Mouse (Mus musculus) CH12.LX (cell line): ENCODE measurements around the gene Nub1. TPM values are rescaled to one million over a fixed set of nuclear protein-coding genes. Genes with fewer than 3 reads are reported as not detected.

Experiments
- DNase-seq: peaks from one replicate; pipeline ENCODE4 v3.0.0-alpha.2; 2013; ENCODE audit errors: extremely low read depth
- H3K27ac ChIP-seq: 2 replicates; pipeline ENCODE4 v1.5.1; 2012; ENCODE audit warnings: low read depth, mild to moderate bottlenecking, control low read depth, moderate library complexity; ENCODE audit not compliant: insufficient read depth
- H3K27me3 ChIP-seq: replicated peaks from 2 replicates; pipeline ENCODE3; 2012; ENCODE audit warnings: inconsistent platforms
- H3K36me3 ChIP-seq, 2 experiments: replicated peaks in 1 of 2; 2 replicates each; pipeline versions ENCODE3 to v1.6.1; 2012; ENCODE audit warnings: inconsistent platforms in 1 of 2, low read length in 1 of 2, mild to moderate bottlenecking in 1 of 2, mixed read lengths in 1 of 2, moderate library complexity in 1 of 2; ENCODE audit not compliant: control insufficient read depth in 1 of 2, insufficient read depth in 1 of 2
- H3K4me1 ChIP-seq, 2 experiments: 2 replicates each; pipeline ENCODE4 v1.6.1; 2012; ENCODE audit warnings: inconsistent platforms in 1 of 2, moderate library complexity in 1 of 2; ENCODE audit not compliant: insufficient read depth in 2 of 2, control insufficient read depth in 1 of 2
- H3K4me2 ChIP-seq: 2 replicates; pipeline ENCODE4 v1.6.1; 2012; ENCODE audit warnings: low read depth, mild to moderate bottlenecking, control low read depth; ENCODE audit not compliant: poor library complexity, insufficient read depth, severe bottlenecking
- H3K4me3 ChIP-seq, 3 experiments: fragments of 150-350 bp in 1 of 3; sonication (generic) in 1 of 3; replicated peaks in 1 of 3; 2 replicates each; pipeline versions ENCODE3 to v1.5.1; 2011 to 2012; ENCODE audit warnings: low read depth in 2 of 3, low read length in 2 of 3, mild to moderate bottlenecking in 2 of 3, moderate library complexity in 2 of 3, control low read depth in 1 of 3, improper control_type of control experiment in 1 of 3, inconsistent platforms in 1 of 3, mixed read lengths in 1 of 3; ENCODE audit not compliant: poor library complexity in 1 of 3
- H3K79me2 ChIP-seq: replicated peaks from 2 replicates; pipeline ENCODE4 v1.6.1; 2012; ENCODE audit warnings: mild to moderate bottlenecking, moderate library complexity; ENCODE audit not compliant: control insufficient read depth, poor library complexity, insufficient read depth, severe bottlenecking; ENCODE audit errors: extremely low read depth
- H3K9ac ChIP-seq: 2 replicates; pipeline ENCODE4 v1.6.1; 2012; ENCODE audit warnings: low read depth, mild to moderate bottlenecking, control low read depth, moderate library complexity; ENCODE audit not compliant: insufficient read depth
- H3K9me3 ChIP-seq: replicated peaks from 2 replicates; pipeline ENCODE3; 2012; ENCODE audit warnings: low read length, inconsistent platforms, mixed read lengths
- CHD1 ChIP-seq: IDR thresholded peaks from 2 replicates; pipeline ENCODE4 v1.6.1; 2012; ENCODE audit warnings: low read depth, low read length, improper control_type of control experiment, inconsistent platforms
- CHD2 ChIP-seq: IDR thresholded peaks from 2 replicates; pipeline ENCODE4 v1.6.1; 2011; ENCODE audit warnings: low read length, improper control_type of control experiment
- ETS1 ChIP-seq: conservative IDR thresholded peaks from 2 replicates; pipeline ENCODE4 v1.6.1; 2012; ENCODE audit warnings: low read depth, mild to moderate bottlenecking, inconsistent platforms, low read length, improper control_type of control experiment, moderate library complexity
- HCFC1 ChIP-seq: IDR thresholded peaks from 2 replicates; pipeline ENCODE4 v1.6.1; 2012; ENCODE audit warnings: low read depth, mild to moderate bottlenecking, inconsistent platforms, low read length, improper control_type of control experiment
- JUN ChIP-seq: IDR thresholded peaks from 2 replicates; pipeline ENCODE4 v1.6.1; 2011; ENCODE audit warnings: low read depth, mild to moderate bottlenecking, low read length, improper control_type of control experiment, moderate library complexity; ENCODE audit not compliant: insufficient read depth
- KAT2A ChIP-seq: IDR thresholded peaks from 2 replicates; pipeline ENCODE4 v1.6.1; 2012; ENCODE audit warnings: low read length, improper control_type of control experiment, inconsistent platforms; ENCODE audit not compliant: insufficient replicate concordance
- MAX ChIP-seq: IDR thresholded peaks from 2 replicates; pipeline ENCODE4 v1.6.1; 2011; ENCODE audit warnings: low read length, improper control_type of control experiment
- MAZ ChIP-seq: IDR thresholded peaks from 2 replicates; pipeline ENCODE4 v1.6.1; 2012; ENCODE audit warnings: low read depth, mild to moderate bottlenecking, inconsistent platforms, low read length, improper control_type of control experiment, moderate library complexity
- MEF2A ChIP-seq: IDR thresholded peaks from 2 replicates; pipeline ENCODE4 v1.6.1; 2014; ENCODE audit warnings: low read depth, mild to moderate bottlenecking, inconsistent platforms, low read length, improper control_type of control experiment, borderline replicate concordance
- MXI1 ChIP-seq: IDR thresholded peaks from 2 replicates; pipeline ENCODE4 v1.6.1; 2011; ENCODE audit warnings: mild to moderate bottlenecking, low read depth, low read length, improper control_type of control experiment
- MYC ChIP-seq: IDR thresholded peaks from 2 replicates; pipeline ENCODE4 v1.6.1; 2011; ENCODE audit warnings: low read depth, mild to moderate bottlenecking, improper control_type of control experiment, low read length
- NELFE ChIP-seq: IDR thresholded peaks from 2 replicates; pipeline ENCODE4 v1.6.1; 2011; ENCODE audit warnings: low read depth, low read length, improper control_type of control experiment
- NRF1 ChIP-seq: IDR thresholded peaks from 2 replicates; pipeline ENCODE4 v1.6.1; 2014; ENCODE audit warnings: low read depth, mild to moderate bottlenecking, inconsistent platforms, low read length, improper control_type of control experiment, moderate library complexity
- PAX5 ChIP-seq: IDR thresholded peaks from 2 replicates; pipeline ENCODE4 v1.6.1; 2012; ENCODE audit warnings: low read length, inconsistent platforms, mixed read lengths
- POLR2A ChIP-seq: IDR thresholded peaks from 2 replicates; pipeline ENCODE4 v1.6.1; 2011; ENCODE audit warnings: low read depth, mild to moderate bottlenecking, improper control_type of control experiment, low read length
- POLR2AphosphoS2 ChIP-seq: IDR thresholded peaks from 2 replicates; pipeline ENCODE4 v1.6.1; 2011; ENCODE audit warnings: low read depth, low read length, improper control_type of control experiment
- RCOR1 ChIP-seq: conservative IDR thresholded peaks from 2 replicates; pipeline ENCODE4 v1.6.1; 2012; ENCODE audit warnings: low read depth, mild to moderate bottlenecking, inconsistent platforms, low read length, improper control_type of control experiment
- SIN3A ChIP-seq: IDR thresholded peaks from 2 replicates; pipeline ENCODE4 v1.6.1; 2012; ENCODE audit warnings: low read length, improper control_type of control experiment, inconsistent platforms
- SMC3 ChIP-seq: IDR thresholded peaks from 2 replicates; pipeline ENCODE4 v1.6.1; 2011; ENCODE audit warnings: low read depth, low read length, improper control_type of control experiment
- TBP ChIP-seq: conservative IDR thresholded peaks from 2 replicates; pipeline ENCODE4 v1.6.1; 2011; ENCODE audit warnings: low read depth, low read length, improper control_type of control experiment
- TCF12 ChIP-seq: IDR thresholded peaks from 2 replicates; pipeline ENCODE4 v1.6.1; 2014; ENCODE audit warnings: low read depth, mild to moderate bottlenecking, inconsistent platforms, low read length, improper control_type of control experiment
- USF1 ChIP-seq: IDR thresholded peaks from 2 replicates; pipeline ENCODE4 v1.6.1; 2014; ENCODE audit warnings: low read depth, mild to moderate bottlenecking, inconsistent platforms, low read length, improper control_type of control experiment
- ZC3H11A ChIP-seq: IDR thresholded peaks from 2 replicates; pipeline ENCODE4 v1.6.1; 2012; ENCODE audit warnings: low read depth, mild to moderate bottlenecking, inconsistent platforms, low read length, improper control_type of control experiment
- ZMIZ1 ChIP-seq: IDR thresholded peaks from 2 replicates; pipeline ENCODE4 v1.6.1; 2012; ENCODE audit warnings: low read depth, mild to moderate bottlenecking, inconsistent platforms, low read length, improper control_type of control experiment
- ZNF384 ChIP-seq: IDR thresholded peaks from 2 replicates; pipeline ENCODE4 v1.6.1; 2012; ENCODE audit warnings: low read depth, low read length, improper control_type of control experiment, inconsistent platforms
- dilution Hi-C: fragments of 300-500 bp; cut with MboI; formaldehyde crosslinking; loops from 2 replicates; pipeline ENCODE4 v1.14.3; 2020; ENCODE audit warnings: low sequenced_read_pairs; ENCODE audit not compliant: extremely low pct_unique_long_range_greater_than_20kb, extremely low pct_ligation_motif_present
- in situ Hi-C: fragments of 300-500 bp; cut with MboI; formaldehyde crosslinking; loops from 3 replicates; pipeline ENCODE4 v1.14.3; 2019; ENCODE audit warnings: low sequenced_read_pairs, low pct_ligation_motif_present, low pct_unique_long_range_greater_than_20kb, mixed read lengths
- polyA plus RNA-seq: library from polyadenylated mRNA; unstranded; fragments of >175 nt; gene quantifications from 2 replicates; pipeline ENCODE4 v1.2.1, GENCODE M21; 2012; ENCODE audit warnings: low read depth; ENCODE audit not compliant: insufficient read length
- total RNA-seq, 2 experiments: library from RNA; depleted of rRNA; stranded (reverse); fragments of 300-350 nt in 1 of 2; fragments of >200 nt in 1 of 2; gene quantifications; 2 replicates each; pipeline ENCODE4 v1.2.3; 2012 to 2014

Nub1 gene
- total and polyA plus RNA-seq, 3 experiments: 58.1 to 83.2 (median 69.3) TPM

- H3K4me2 ChIP-seq: no peak overlapping the region
- no peaks in the 10 kb centered on the region for H3K36me3 ChIP-seq
- no peak for DNase-seq
- H3K27ac ChIP-seq: no peak overlapping the region
- TF ChIP-seq MAX (no peak), TBP (no peak), PAX5 (no peak), SMC3 (no peak), SIN3A (no peak), RCOR1 (no peak), TCF12 (no peak), POLR2AphosphoS2 (no peak), KAT2A (no peak), ZC3H11A (no peak), MAZ (no peak), MXI1 (no peak), CHD2 (no peak), ETS1 (no peak), USF1 (no peak), NRF1 (no peak), NELFE (no peak), MEF2A (no peak), ZMIZ1 (no peak)
- peaks cover 0 to 3% of the 10 kb centered on the region in 2 experiments; a peak in 2 of 4 replicates for H3K4me1 ChIP-seq
- H3K9ac ChIP-seq: no peak overlapping the region
- dilution Hi-C loops: no loop called here
- H3K9me3 ChIP-seq: no peaks in the 10 kb centered on the region
- in situ Hi-C loops: no loop called here
- H3K27me3 ChIP-seq: no peaks in the 10 kb centered on the region
- no peak overlapping the region for H3K4me3 ChIP-seq
- H3K79me2 ChIP-seq: no peaks in the 10 kb centered on the region
Observed at GRCm38 (mm10) chr5:24724805-24725204, 39.5 kb downstream of the Nub1 start.

GRCm38 (mm10) chr5:24725897-24726296 is 40.6 kb downstream of the Nub1 start:
- H3K4me1 ChIP-seq: no peaks in the 10 kb centered on the region

More at GRCm38 (mm10) chr5:24725897-24726296, 40.6 kb downstream of the Nub1 start:
- Histone ChIP-seq H3K79me2 (no peaks in the 10 kb centered on the region), H3K4me2 (no peak overlapping the region), H3K27ac (no peak overlapping the region), H3K36me3 (no peaks in the 10 kb centered on the region), H3K9ac (no peak overlapping the region), H3K4me3 (no peak overlapping the region)
- in situ Hi-C loops: no loop called here
- dilution Hi-C loops: no loop called here
- DNase-seq: no peak
- no peak for TF ChIP-seq HCFC1
- no peak for TF ChIP-seq MAX
- no peak for TF ChIP-seq JUN
- no peak for TF ChIP-seq ZMIZ1
- TF ChIP-seq MYC: no peak
- no peak for TF ChIP-seq NRF1
- TF ChIP-seq MEF2A: no peak
- TF ChIP-seq CHD1: no peak
- TF ChIP-seq ETS1: no peak
- no peak for TF ChIP-seq ZNF384
- no peak for TF ChIP-seq ZC3H11A
- TF ChIP-seq POLR2AphosphoS2: no peak
- TF ChIP-seq CHD2: no peak
- no peak for TF ChIP-seq POLR2A
- no peak for TF ChIP-seq KAT2A
- TF ChIP-seq, all 38 proteins: peak for 0
- Histone ChIP-seq H3K27me3 (no peaks in the 10 kb centered on the region), H3K9me3 (no peaks in the 10 kb centered on the region)
